ENCODE assay signal across 10 mouse cellular contexts in genomic region chr4:107084858-107085257, GRCm38 (mm10). TPM values are rescaled to one million over a fixed set of nuclear protein-coding genes. Genes with fewer than 3 reads are reported as not detected.
DNase-seq lines count a peak whose midpoint lies in the region; ATAC-seq and TF ChIP-seq lines count a peak whose summit lies in the region.
"Had no signal": no experiment of that assay in that cellular context is flagged by ENCODE, and none has a peak within 500 bp of the region (broad histone marks: within the 10 kb centered on the region; RNA-seq: fewer than 3 reads in every experiment).

No protein-coding gene starts in this region.

- WGBS in lung, embryonic 16.5 days = 21% methylated on average over 6 of the region's 6 CpGs
- WGBS in lung, adult 2 months = 49% methylated on average over 6 of the region's 6 CpGs
- 17% methylated on average over 6 of the region's 6 CpGs for WGBS in limb, embryonic 13.5 days
- 41% methylated on average over 6 of the region's 6 CpGs for WGBS in liver, postnatal 0 days (ENCODE audit: insufficient replicate concordance)

- peaks cover 5% of the 10 kb centered on the region for H3K4me1 ChIP-seq in lung, embryonic 16.5 days (replicated peaks; ENCODE audit: control insufficient read depth, insufficient read depth, low read length)
- 0 out of 2 replicates have a peak, but pooled peaks cover 5% of the 10 kb centered on the region for H3K4me1 ChIP-seq in lung, adult 2 months (ENCODE audit: control insufficient read depth, insufficient read depth, low read length)
- H3K4me1 ChIP-seq in limb, embryonic 13.5 days = peaks cover 18% of the 10 kb centered on the region
- H3K4me1 ChIP-seq in liver, postnatal 0 days (ENCODE audit: insufficient read depth) = no peaks in the 10 kb centered on the region; the same call in 1 of the 2 replicates

- no peak for TF ChIP-seq CTCF in lung, adult 2 months (IDR thresholded peaks at IDR 0.05; ENCODE audit: insufficient read depth, low read length)
- no peak for TF ChIP-seq CTCF in liver, postnatal 0 days (IDR thresholded peaks at IDR 0.05; ENCODE audit: low read depth)

- ATAC-seq in lung, embryonic 16.5 days (ENCODE audit: low read depth) = peak; percentile 46; the same call in 1 of the 2 replicates
- ATAC-seq in limb, embryonic 13.5 days (ENCODE audit: low FRiP score, low read depth) = peak; percentile 61; the same call in 1 of the 2 replicates
- no peak for ATAC-seq in liver, postnatal 0 days

- H3K27me3 ChIP-seq in lung, embryonic 16.5 days (ENCODE audit: control insufficient read depth, insufficient read depth, low read depth, low read length) = no peaks in the 10 kb centered on the region
- H3K27me3 ChIP-seq in limb, embryonic 13.5 days = no peaks in the 10 kb centered on the region
- no peaks in the 10 kb centered on the region for H3K27me3 ChIP-seq in liver, postnatal 0 days (ENCODE audit: insufficient read depth, low read length)

- no peaks in the 10 kb centered on the region for H3K36me3 ChIP-seq in lung, embryonic 16.5 days (ENCODE audit: control insufficient read depth, insufficient read depth, low read length)
- H3K36me3 ChIP-seq in limb, embryonic 13.5 days = no peaks in the 10 kb centered on the region
- no peaks in the 10 kb centered on the region for H3K36me3 ChIP-seq in liver, postnatal 0 days (replicated peaks; ENCODE audit: insufficient read depth, low read length)

- no peak overlapping the region for H3K4me3 ChIP-seq in lung, embryonic 16.5 days (ENCODE audit: low read length)
- no peak overlapping the region for H3K4me3 ChIP-seq in lung, adult 2 months (replicated peaks; ENCODE audit: extremely low read depth, low read depth, low read length)
- no peak overlapping the region for H3K4me3 ChIP-seq in limb, embryonic 13.5 days
- H3K4me3 ChIP-seq in liver, postnatal 0 days (ENCODE audit: low read depth, low read length) = no peak overlapping the region
- H3K4me3 ChIP-seq: heart, adult 2 months had no signal

- no peak for TF ChIP-seq POLR2A in lung, adult 2 months (IDR thresholded peaks at IDR 0.05; ENCODE audit: borderline replicate concordance, extremely low read depth, low read depth, low read length)

- no peak overlapping the region for H3K4me2 ChIP-seq in lung, embryonic 16.5 days (ENCODE audit: low read depth, low read length)
- H3K4me2 ChIP-seq in limb, embryonic 13.5 days (replicated peaks) = no peak overlapping the region
- no peak overlapping the region for H3K4me2 ChIP-seq in liver, postnatal 0 days (ENCODE audit: low read depth, low read length)

- no peaks in the 10 kb centered on the region for H3K9me3 ChIP-seq in lung, embryonic 16.5 days (ENCODE audit: control insufficient read depth, low read length)
- H3K9me3 ChIP-seq in limb, embryonic 13.5 days = no peaks in the 10 kb centered on the region
- no peaks in the 10 kb centered on the region for H3K9me3 ChIP-seq in liver, postnatal 0 days (ENCODE audit: low read length)
- H3K9me3 ChIP-seq: G1E had no signal

- H3K27ac ChIP-seq in lung, embryonic 16.5 days (ENCODE audit: low read length) = no peak overlapping the region
- H3K27ac ChIP-seq in limb, embryonic 13.5 days = peak overlapping the region; percentile 10; the same call in 1 of the 2 replicates
- no peak overlapping the region for H3K27ac ChIP-seq in liver, postnatal 0 days (ENCODE audit: low read depth)
- H3K27ac ChIP-seq: heart, adult 2 months had no signal

- DNase-seq in lung, adult 2 months = no peak
- peak; percentile 41 to 52 for DNase-seq in frontal cortex, postnatal 25 days (ENCODE audit: low spot score in 2 of 2)
- peak; percentile 77 for DNase-seq in kidney, postnatal 10 days
- peak; percentile 90 to 94 for DNase-seq in right cerebral cortex, postnatal 10 days (ENCODE audit: low spot score in 2 of 2)
- no peak for DNase-seq in B cell, adult 2 months
- no peak for DNase-seq in liver, postnatal 0 days

- no peak for TF ChIP-seq EP300 in liver, postnatal 0 days (IDR thresholded peaks at IDR 0.05; ENCODE audit: low read depth)

- H3K9ac ChIP-seq in lung, embryonic 16.5 days (ENCODE audit: low read length) = no peak overlapping the region
- H3K9ac ChIP-seq in limb, embryonic 13.5 days = no peak overlapping the region
- no peak overlapping the region for H3K9ac ChIP-seq in liver, postnatal 0 days (replicated peaks)

RNA-seq across cellular contexts. Expression of gene Cdcp2, which starts 11.8 kb away (rescaled TPM):
- polyA plus RNA-seq in lung, embryonic 16.5 days (2015; fragmentation: Nextera tagmentation; extraction: Ambion mirVana) = not detected in 2 replicates
- 0.07 TPM in 1 of 2 replicates, not detected in the other for polyA plus RNA-seq in lung, adult 2 months (2012; rRNA removed)
- polyA plus RNA-seq in limb, embryonic 13.5 days (2015; fragmentation: Nextera tagmentation; extraction: Ambion mirVana) = 0.08 TPM in 1 of 2 replicates, not detected in the other
- not detected in 2 replicates for polyA plus RNA-seq in liver, postnatal 0 days (2015; fragmentation: Nextera tagmentation; extraction: Ambion mirVana)
- polyA plus RNA-seq: G1E; heart, adult 2 months had no signal

RNA-seq across cellular contexts. Expression of gene Cyb5rl, which starts 18.1 kb away (rescaled TPM):
- 5.9 and 7.2 TPM in 2 replicates for polyA plus RNA-seq in lung, embryonic 16.5 days (2015; fragmentation: Nextera tagmentation; extraction: Ambion mirVana)
- 6.8 and 11.0 TPM in 2 replicates for polyA plus RNA-seq in lung, adult 2 months (2012; rRNA removed)
- 7.0 and 7.3 TPM in 2 replicates for polyA plus RNA-seq in limb, embryonic 13.5 days (2015; fragmentation: Nextera tagmentation; extraction: Ambion mirVana)
- 2.8 and 3.1 TPM in 2 replicates for polyA plus RNA-seq in liver, postnatal 0 days (2015; fragmentation: Nextera tagmentation; extraction: Ambion mirVana)

RNA-seq across cellular contexts. Expression of gene Mrpl37, which starts 18.2 kb away (rescaled TPM):
- 90.2 and 93.2 TPM in 2 replicates for polyA plus RNA-seq in lung, embryonic 16.5 days (2015; fragmentation: Nextera tagmentation; extraction: Ambion mirVana)
- polyA plus RNA-seq in lung, adult 2 months (2012; rRNA removed) = 40.4 and 51.3 TPM in 2 replicates
- 97.2 and 99.5 TPM in 2 replicates for polyA plus RNA-seq in limb, embryonic 13.5 days (2015; fragmentation: Nextera tagmentation; extraction: Ambion mirVana)
- polyA plus RNA-seq in liver, postnatal 0 days (2015; fragmentation: Nextera tagmentation; extraction: Ambion mirVana) = 36.2 and 38.6 TPM in 2 replicates

Comparison
In these comparisons a context has a peak if more than half of its experiments do, and no peak if none do; other contexts are left out.
1. DNase-seq: peak in frontal cortex, postnatal 25 days (2 of 2), kidney, postnatal 10 days (single experiment) and right cerebral cortex, postnatal 10 days (2 of 2); none in lung, adult 2 months (single experiment), B cell, adult 2 months (0 of 2) and liver, postnatal 0 days (single experiment).